Mouse (Mus musculus) right cerebral cortex, postnatal 4 days (tissue): ENCODE measurements around the gene Fsip2.

Experiments used
- DNase-seq: peaks from one replicate; pipeline ENCODE4 v3.0.0-alpha.2; 2022

Fsip2 gene

DNA sequence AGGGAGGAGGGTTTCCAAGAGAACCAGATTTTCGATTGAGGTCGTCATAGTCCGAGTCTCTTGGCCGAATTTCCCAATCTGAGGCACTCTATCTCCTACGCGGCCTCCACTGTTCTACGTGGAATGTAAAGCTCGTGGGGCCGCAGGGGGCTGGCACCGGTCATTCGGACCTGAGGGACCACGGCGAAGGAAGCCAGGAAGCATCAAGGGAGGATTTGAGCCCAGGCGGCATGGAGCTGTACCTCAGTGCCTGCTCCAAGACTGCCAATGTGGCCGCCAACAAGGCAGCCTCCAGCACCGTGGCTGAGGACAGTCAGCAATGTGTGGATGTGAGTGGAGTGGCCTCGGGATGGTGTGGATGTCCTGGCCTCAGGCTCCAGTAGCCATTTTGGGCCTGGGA lies at the start of gene Fsip2:
Gene Fsip2 (plus strand): TSS at position 163 of the 400 bp plus-strand sequence.
- no peak for DNase-seq

DNA sequence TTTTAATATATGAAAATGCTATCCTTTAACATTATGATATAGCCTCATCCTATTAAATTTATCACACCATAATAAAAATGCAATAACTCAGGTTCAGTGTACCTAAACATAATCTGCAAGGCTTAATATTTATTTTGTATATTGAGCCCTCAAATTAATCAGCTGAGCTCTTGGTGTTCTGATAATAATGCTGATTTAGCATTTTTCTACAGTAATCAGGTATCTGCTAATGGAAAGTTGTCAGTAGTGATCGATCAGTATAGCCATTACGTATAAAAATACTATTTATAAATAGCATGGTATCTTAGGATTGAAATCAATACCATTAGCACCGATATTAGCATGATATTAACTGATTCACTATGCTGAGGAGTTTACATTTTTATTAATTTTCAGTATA lies 20.0 kb downstream of the Fsip2 start:
- no peak for DNase-seq

DNA sequence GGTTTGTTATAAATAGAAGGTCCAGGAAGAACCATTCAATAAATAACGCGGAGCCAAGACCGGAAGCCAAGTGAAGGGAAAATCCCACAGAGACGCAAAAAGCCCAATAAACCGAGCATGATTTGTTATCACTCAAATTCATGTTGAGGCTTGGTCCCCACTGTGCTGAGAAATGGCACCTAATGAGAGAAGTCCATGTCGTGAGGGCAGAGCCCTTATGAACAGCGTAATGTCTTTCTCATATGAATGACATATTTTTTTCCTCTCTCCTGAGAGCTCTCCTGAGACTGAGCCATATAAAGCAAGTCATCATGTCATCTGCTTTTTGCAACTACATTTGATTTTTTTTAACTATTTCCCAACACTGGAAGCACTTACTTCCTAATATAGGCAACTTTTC lies 82.4 kb downstream of the Fsip2 start:
- no peak for DNase-seq

DNA sequence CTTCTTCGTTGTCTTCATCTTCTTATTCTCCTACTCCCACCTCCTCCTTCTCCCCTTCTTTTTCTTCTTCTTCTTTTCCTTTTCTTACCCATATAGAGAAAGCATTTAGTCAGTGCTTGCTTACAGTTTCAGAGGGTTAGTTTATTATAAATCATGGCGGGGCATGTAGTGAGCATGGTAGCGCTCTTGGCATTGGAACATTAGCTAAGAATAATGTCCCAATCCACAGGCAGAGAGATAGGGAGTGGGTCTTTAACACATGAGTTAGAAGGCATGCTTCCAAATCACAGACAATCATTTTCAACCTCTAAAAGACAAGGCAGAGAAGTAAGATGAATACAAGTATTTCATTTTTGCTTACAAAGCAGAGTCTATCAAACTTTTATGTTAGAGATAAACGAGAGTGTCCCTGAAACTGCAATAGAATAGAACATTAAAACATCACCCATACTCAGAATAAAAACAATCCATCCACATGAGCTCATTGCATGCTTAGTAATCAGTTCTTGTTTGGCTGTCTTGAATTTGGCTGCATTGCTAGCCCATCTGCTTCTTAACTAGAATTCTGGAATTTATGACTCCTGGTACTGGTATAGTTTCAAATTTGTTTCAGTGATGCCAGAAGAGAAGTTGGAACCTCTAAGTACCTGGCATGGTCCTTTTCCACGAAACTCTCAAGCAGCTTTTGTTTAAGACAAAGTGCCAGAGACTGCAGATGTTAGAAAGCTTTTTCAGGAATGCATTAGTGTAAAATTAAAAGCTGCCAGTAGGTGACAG lies 109.7 kb downstream of the Fsip2 start:
- no peak for DNase-seq
